Mouse (Mus musculus): ENCODE data around the gene Itpkb.

Itpkb gene

DNA sequence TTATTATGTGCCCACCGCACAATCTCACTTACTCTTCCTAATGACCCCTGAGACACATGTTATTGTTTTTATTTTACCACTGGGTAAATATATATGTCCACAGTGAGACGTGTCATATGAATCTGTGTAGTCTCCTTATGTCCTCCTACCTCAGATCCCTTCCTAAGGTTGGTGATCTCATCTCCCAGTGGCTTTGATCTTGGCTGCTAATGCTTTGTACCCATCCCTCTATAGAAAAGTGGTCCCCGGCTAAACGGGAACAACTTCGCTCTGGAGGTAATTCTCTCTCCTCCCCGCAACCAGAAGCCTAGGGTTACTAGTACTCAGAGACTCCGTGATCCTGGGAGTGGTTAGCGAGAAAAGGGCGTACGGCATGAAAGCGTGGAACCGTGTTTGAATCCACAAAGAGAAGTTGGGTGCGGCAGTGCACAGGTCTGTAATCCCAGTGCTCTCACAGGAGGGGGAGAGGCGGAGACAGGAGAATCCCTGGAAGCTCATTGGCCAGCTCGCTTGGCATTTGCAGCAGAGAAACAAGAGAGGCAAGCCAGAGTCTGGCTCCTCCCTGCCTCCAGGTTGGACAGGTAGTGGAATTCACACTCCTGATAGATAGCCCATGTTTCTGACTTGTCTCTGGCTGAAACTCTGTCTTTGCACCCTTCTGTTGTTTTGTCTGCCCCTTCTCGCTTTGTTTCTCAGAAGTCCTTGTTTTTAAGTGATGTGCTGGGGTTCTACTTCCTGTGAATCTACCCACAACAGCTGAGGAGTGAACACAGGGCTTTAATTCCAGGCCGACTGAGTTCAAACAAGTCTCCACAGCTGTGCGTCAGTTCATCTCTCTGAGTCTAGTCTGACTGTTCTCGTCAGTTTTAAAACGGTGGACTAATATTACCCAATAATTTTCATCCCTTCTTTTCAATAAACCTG is 16.5 kb upstream of the Itpkb start:
- peak; percentile 53 for DNase-seq (ENCODE audit: extremely low spot score, low spot score)

DNA sequence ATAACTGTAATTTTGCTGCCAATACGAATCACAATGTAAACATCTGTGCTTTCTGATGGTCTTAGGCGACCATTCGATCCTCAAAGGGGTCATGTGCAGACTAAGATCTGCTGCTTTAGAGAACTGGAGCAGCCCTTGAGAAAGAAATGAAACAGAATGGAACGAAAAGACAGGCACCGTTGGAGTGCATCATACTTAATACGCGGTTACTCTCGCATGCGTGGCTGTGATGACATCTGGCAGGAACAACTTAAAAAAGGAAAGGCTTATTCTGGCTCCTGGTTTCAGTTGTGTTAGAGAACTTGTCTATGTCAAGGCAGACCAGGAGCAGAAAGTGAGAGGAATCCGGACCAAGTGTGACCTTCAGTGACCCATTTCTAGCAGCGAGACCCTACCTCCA is 15.6 kb upstream of the Itpkb start:
- no peak for DNase-seq (ENCODE audit: extremely low spot score, low spot score)

DNA sequence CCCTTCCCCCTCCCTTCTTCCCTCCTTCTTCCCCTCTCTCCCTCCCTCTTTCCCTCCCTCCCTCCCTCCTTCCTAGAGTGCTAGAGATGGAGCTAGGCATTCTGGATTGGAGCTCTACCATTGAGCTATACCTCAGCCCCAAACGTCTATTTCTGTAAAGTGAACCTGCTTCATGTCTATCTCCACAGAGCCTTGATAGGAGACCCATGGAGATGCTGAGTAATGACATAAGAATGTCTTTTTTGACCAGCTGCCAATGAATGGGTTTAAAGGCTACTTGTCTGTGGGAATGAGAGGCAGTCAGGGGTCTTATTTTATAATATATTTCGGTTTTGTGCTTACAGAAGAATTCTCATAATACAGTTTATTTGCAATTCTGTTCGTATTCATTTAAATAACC is 15.2 kb upstream of the Itpkb start:
- DNase-seq (ENCODE audit: extremely low spot score, low spot score), result no peak

DNA sequence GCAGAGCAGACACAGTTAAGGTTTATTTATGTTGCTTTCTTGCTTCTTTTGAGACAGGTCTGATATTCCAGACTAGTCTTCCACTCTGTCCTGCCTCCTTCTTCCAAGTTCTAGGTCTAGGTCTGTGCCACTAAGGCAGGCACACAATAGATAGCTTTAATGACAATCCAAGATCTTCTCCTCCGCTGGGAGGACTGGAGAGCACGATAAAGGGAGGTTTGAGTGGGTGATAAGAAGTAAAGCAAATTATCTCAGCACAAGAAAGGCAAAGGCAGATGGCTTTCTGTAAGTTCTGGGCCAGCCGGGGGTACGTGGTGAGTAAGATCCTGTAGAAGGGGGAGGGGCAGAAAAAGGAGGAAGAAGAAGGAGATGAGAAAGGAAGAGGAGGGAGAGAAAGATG is 12.8 kb upstream of the Itpkb start:
- DNase-seq (ENCODE audit: extremely low spot score, low spot score), result no peak

DNA sequence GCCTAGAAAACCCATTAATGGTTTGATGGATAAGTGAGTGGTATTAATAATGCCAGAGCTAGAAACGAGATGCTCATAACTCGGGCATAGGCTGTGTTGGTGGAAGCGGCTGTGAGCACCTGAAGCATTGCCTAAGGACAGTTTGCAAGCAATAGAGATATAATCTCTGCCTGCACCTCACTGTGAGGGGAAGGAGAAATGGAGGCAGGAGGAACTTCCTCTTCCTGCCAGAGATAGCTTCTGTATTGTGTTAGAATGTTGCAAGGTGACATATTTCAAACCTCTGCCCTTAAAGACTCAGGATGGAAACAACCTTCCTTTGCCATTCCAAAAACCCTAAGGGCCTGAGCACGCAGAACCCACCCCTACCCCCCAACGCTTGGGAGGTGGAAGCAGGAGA is 11.9 kb upstream of the Itpkb start:
- DNase-seq (ENCODE audit: extremely low spot score, low spot score), result no peak

DNA sequence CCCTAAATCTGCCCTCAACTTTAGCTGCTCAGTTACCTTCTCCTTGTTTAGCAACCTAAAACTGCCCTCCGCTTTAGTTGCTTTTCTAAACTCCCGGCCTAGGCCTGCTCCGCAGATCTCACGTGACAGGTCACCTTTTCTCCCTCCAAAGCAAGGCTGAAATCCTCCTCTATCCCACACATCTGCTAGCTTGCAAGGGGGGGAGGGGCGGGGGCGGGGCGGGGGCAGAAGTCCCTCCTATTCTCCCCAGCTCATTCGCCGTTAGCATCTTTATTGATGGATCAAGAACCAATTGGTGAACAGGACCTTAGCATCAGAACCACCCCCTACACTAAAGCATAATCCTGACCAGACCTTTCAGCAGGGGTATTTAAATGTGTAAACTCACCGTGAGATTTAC is 10.4 kb upstream of the Itpkb start:
- DNase-seq (ENCODE audit: extremely low spot score, low spot score), result no peak

DNA sequence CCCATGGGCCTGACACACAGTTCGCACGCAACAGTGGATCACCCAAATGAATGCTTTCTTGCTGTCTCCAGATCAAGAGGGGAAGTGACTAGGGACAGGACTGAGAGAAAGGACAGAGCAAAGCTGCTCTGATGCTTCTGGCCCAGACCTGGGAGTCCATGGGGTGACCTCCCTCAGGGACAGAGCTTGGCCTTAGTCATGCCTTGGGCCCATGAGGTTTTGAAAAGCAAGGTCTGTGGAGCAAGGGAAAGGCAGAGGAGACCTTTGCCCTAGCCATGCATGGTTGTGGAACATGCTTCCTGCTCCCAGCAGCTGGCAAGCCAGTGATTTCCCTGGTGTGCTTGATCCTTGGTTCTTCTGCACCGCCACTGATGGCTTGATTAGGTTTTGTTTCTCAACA is 7.4 kb upstream of the Itpkb start:
- no peak for DNase-seq (ENCODE audit: extremely low spot score, low spot score)

DNA sequence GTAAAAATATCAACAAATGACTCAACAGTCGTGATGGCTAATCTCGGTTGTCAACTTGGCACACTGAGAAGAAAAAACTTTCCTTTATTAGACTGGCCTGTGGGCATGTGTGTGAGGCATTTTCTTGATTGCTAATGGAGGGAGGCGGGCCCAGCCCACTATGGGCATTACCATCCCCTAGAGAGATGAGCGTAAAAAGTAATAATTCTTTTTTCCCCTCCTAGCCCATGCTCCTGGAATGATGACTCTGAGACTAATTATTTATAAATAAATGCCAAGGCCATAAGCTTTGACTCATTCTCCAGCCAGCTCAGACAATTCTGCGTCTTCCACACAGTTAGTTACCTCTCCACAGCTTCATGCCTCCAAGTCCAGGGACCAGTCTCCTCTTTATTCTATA is 6.8 kb upstream of the Itpkb start:
- DNase-seq (ENCODE audit: extremely low spot score, low spot score), result no peak

DNA sequence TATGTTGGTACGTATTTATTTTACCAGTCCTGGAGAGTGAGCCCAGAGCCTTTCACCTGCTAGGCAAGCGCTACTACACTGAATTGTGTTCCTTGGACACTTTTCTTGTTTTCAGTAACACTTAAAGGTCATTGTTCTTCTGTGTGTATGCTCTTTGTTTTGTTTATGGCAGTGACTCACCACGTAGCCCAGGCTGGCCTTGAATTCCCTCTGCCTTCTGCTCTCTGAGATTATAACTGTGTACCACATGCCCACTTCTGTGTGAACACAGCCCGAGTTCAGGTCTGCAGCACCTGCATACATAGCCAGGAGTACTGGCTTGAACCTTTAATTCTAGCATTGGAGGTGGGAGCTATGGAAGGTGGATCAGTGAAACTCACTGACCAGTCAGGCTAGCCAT is 6.0 kb upstream of the Itpkb start:
- DNase-seq (ENCODE audit: extremely low spot score, low spot score), result no peak

DNA sequence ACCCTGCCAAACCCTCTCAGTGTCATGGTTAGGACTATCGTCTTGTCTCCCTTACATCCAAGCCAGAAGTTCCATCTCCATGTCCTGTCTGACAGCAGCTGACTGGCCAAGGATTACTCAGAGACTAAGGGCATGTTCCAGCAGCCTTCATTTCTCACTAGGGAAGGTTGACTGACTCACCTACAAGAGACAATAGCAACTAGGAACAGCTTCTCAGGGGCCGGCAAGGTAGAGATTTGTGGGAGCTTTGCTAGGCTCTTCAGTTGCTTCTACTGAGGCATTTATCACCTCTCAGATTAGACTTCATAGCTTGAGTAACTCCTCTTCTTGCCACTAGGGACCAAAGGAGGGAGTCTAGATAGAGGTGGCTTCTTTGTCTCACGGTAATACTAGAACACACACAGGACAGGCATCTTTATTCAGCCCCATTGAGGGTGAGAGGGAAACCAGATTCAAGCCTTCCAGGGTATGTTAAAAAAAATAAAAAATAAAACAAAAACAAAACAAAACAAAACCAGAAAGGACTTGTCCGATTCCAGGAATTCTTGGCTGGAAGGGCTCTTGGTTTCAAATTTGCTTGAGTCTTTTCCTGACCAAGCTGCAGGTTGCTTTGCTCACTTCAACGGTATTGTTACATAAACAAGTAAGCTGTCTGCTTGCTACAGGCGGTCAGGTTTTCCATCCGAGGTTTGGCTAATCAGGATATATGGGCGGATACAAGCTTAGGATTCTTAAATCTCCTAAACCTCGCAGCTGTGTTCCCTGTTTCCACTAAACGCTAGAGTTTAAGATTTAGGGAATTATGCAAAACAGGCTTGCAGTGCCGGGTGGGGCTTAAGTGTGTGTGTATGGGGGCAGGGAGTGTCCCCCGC is 1.3 kb upstream of the Itpkb start:
- no peak for DNase-seq (ENCODE audit: extremely low spot score, low spot score)

DNA sequence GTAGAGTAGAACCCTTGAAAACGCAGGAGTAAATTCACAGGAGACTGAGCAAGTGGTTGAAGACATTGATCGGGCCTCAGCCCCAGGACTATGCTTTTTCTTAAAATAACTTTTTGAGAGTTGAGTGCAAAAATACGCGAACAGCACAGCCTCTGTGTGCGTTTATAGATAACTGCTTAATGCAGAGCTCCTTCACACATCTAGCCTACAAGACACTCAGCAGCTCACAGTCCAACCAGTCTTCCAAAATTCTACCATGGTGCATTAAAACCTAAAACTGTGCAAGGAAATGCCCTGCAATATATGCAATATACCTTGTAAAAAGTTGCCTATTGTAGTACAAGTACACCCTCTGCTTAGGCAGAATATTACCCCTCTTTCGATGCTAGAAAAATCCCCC is 579 bp upstream of the Itpkb start:
- DNase-seq (ENCODE audit: extremely low spot score, low spot score), result no peak

DNA sequence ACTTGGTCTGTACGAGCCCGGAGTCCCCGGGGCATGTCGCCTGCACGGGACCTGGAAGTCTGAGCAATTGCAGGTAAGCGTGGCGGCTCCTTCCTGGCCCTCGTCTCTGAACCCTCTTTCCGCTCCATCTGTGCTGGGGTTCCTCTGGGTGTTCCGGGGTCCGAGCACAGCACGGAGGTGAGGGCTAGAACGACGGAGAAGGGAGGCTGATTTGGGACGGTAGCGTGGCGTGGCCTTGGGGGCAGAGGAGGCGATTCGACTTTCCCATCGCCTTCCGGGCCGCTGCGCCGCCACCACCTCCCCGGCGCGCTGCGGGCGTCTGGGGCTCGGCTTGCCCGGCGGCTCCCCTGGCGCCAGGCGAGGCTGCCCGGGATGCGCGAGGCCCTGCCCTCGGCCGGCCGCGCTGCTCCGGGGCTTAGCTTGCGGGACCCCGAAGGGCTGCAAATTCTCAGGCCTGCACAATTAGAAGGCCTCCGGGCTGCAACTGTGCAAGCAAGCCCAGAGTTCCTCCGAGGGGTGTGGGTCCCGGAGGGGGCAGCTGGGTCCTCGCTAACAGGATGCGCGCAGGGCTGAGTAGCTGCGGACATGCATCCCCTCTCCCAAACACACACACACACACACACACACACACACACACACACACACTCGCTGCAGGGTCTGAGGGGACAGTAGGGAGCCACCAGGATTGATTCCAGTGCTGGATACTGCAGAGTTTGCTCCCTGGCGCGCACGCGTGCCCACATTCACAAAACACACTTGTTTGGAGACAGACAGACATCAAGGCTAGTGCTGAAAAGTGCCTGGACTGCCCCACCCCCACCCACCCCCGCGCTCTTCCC is 641 bp downstream of the Itpkb start:
- peak; percentile 80 for DNase-seq (ENCODE audit: extremely low spot score, low spot score)

DNA sequence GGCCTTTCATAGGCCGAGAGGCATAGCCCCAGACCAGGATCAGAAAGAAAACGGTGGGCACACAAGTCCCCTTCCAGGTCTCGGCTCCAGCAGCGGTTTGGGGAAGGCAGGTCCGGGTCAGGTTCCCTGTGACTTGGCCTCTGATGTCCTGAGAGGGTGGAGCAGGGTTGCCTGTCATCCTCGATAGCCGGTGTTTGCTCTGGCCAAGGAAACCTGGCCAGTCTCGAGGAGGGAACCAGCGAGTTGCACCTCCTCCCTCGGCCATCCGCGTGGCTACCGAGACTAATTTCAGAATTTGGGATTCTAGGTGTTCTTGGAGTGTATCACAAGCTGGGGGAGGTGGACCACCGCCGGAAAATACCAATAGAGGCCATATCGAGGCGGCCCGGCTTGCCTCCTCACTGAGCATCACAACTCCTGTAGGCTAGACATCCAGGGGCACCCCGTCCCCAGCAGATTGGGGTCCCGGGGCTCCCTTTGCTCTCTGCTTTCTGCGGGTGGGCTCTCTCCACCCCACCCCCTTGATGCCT is 1.3 kb downstream of the Itpkb start:
- DNase-seq (ENCODE audit: extremely low spot score, low spot score), result peak; percentile 74

DNA sequence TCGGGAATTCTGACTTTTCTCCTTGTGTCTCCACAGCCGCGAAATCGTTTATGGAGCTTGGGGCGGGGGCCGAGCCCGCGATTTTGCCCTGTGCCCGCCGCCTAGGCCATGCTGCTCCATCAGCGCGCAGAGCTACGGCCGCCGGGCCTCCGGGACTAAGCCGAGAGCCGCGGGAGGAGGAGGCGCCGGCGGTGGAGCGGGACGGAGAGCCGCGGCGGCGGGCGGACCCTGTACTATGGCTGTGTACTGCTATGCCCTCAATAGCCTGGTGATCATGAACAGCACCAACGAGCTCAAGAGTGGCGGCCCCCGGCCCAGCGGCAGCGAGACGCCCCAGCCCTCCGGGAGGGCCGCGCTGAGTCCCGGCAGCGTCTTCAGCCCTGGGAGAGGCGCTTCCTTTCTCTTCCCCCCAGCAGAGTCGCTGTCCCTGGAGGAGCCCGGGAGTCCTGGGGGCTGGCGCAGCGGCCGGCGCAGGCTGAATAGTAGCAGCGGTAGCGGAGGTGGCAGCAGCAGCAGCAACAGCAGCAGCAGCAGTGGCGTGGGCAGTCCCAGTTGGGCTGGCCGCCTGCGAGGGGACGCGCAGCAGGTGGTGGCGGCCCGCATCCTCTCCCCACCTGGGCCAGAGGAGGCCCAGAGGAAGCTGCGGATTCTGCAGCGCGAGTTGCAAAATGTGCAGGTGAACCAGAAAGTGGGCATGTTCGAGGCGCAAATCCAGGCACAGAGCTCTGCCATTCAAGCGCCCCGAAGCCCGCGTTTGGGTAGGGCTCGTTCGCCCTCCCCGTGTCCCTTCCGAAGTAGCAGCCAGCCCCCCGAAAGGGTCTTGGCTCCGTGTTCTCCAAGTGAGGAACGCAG is 2.0 kb downstream of the Itpkb start:
- DNase-seq (ENCODE audit: extremely low spot score, low spot score), result peak; percentile 73

DNA sequence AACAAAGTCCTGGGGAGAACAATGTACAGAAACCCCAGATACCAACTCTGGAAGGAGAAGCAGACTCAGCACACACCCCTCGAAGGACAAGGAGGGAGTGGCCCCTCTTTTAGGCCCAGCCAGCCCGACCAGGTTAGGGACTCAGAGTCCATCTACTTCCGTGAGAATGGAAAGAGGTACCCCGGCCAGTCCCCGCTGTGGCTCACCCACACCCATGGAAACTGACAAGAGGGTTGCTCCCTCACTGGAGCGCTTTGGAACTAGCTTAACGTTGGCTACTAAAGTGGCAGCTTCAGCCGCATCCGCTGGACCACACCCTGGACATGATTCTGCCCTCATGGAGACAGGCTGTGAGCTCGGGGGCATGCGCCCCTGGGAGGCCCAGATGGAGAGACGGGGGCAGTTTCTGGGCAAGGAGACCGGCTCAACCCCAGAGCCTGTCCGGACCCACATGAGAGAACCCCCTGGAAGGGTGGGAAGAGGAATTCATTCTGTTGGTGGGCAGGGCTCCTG is 2.7 kb downstream of the Itpkb start:
- no peak for DNase-seq (ENCODE audit: extremely low spot score, low spot score)

DNA sequence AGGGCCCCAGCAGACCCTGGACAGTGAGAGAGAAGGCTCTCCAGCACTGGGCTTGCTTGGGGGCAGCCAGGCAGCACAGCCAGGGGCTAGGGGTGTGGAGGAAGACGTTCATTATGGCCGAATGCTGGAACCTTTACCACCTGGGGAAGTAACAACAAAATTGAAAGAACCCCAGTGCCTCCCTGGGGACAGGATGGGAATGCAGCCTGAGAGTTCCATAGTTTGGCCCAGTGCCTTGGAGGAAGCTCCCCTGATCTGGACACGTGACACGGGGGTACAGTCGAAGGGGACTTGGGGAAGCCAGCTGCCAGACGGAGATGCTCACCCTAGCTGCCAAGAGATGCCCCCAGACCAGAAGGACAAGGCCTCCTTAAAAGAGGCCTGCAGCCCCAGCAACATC is 3.3 kb downstream of the Itpkb start:
- no peak for DNase-seq (ENCODE audit: extremely low spot score, low spot score)

DNA sequence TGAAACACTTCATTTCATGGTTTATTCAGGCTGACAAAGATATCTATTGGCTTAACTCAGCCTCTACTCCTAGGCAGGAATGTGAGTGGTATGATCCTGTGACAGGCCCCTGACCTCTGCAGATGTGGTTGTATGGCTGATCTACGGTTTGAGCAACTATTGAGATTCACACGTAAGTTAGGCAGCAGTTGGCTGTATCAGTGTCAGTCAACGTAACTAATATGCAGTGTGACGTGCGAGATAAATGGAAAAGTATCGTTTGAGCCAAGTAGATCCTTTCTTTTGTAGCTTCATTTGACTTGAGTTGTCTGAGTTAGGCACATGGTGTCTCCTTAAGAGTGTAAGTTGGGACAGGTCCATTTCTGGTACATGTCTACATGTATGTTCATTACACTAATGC is 4.3 kb downstream of the Itpkb start:
- DNase-seq (ENCODE audit: extremely low spot score, low spot score), result no peak

DNA sequence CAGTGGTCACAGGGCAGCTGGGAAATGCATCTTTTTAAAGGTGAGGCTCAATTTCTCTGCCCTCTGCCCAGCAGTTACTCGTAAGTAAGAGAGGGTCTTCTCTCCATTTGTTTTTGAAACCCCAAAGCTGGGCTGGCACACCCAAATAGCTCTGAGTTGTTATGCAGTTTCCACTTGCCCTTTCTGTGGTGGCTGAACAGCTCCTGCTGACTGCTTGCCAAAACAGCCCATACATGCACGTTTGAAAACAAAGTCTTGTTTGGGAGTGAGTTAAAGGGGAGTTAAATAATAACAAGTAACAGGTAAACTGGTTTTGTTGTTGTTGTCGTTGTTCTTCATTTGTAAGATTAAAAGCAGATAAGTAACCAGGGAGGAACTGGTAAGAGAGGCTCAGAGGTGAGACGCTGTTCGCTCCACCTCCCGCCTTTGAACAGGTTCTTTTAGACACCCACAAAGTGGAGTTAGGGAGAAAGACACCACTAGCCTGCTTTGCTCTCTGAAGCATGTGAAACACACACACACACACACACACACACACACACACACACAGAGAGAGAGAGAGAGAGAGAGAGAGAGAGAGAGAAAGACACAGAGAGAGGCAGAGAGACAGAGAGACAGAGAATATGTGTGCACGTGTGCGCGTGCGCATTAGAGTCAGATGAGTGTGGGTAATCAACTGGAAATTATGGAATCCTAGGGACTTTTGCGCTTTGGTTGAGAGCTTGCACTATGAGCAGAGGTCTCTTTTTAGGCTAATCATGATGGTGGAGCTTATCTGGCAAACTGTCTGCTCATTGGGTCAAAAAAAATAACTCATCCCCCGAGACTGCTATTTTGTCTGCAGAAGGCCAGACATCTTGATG is 5.5 kb downstream of the Itpkb start:
- DNase-seq (ENCODE audit: extremely low spot score, low spot score), result no peak

DNA sequence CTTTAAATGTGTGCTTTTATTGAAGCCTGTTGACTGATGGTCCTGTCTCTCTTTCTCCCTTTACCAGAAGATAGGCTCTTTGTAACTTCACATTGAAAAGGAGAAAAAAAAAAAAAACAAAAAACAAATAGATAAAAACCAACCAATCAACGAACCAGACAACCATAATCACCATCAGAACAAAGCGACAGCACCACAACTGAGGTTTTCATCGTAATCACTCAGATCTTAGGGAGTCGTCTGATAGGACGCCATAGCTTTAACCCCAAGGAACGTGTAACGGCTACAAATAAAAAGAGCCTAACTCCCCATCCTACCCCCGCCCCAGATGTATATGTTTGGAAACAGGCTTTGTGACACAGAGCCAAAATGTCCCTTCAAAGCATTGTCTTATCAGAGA is 8.1 kb downstream of the Itpkb start:
- DNase-seq (ENCODE audit: extremely low spot score, low spot score), result no peak

Data from neural tube, embryonic 10.5 days (tissue).